Mouse (Mus musculus): ENCODE results near the gene 2200002J24Rik. TPM values are rescaled to one million over a fixed set of nuclear protein-coding genes. Genes with fewer than 3 reads are reported as not detected.

The 2200002J24Rik gene
- polyA plus RNA-seq, 1 experiment from 2014 or later = not detected

DNA sequence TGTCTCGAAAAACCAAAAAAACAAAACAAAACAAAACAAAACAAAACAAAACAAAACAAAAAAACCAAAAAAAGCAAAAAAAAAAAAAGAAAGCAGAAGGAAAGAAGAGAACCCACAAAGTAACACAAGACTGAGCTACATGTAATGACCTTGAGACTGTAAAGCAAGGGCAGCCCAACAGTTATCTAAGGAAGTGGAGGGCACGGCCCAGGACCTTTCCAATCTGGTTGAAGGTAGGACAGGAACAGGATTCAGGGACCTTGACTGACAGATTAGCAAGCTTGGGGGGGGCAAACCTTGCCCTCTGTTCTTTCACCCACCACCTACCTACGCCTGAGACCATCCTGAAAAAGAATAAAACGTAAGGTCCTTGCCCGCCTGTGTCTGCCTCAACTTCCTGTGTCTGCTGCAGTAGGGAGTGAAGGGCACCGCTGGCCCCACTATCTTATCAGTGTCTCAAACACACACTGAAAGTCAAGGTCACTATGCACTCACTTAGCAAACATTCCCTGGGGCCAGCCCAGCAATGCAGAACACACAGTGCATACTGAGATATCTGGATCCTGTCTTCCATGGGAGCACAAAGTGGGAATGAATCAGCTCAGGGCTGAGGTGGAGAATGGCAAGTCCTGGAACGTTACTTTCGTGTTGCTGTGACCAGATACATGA, 7.6 kb downstream of the 2200002J24Rik start:
- DNase-seq (ENCODE audit: low spot score) = no peak
- Histone ChIP-seq H3K4me1 (replicated peaks) (no peaks in the 10 kb centered on the region), H3K27ac (no peak overlapping the region), H3K36me3 (no peaks in the 10 kb centered on the region), H3K27me3 (ENCODE audit: insufficient read depth, poor library complexity, severe bottlenecking) (no peaks in the 10 kb centered on the region), H3K4me3 (no peak overlapping the region), H3K9me3 (0 out of 2 replicates have a peak, but pooled peaks cover 2% of the 10 kb centered on the region)
- WGBS = 76% methylated on average over 8 of the region's 8 CpGs

GRCm38 (mm10) chr7:30707441-30707840, 8.7 kb downstream of the 2200002J24Rik start:
- Histone ChIP-seq H3K9me3 (no peaks in the 10 kb centered on the region), H3K27ac (no peak overlapping the region), H3K4me3 (no peak overlapping the region), H3K36me3 (no peaks in the 10 kb centered on the region), H3K27me3 (ENCODE audit: insufficient read depth, poor library complexity, severe bottlenecking) (no peaks in the 10 kb centered on the region), H3K4me1 (replicated peaks) (no peaks in the 10 kb centered on the region)
- 91% methylated on average over 1 of the region's 1 CpGs for WGBS
- DNase-seq (ENCODE audit: low spot score) = no peak

- 84% methylated on average over 3 of the region's 3 CpGs for WGBS
- Histone ChIP-seq H3K4me3 (no peak within 1 kb of the TSS), H3K27ac (no peak within 1 kb of the TSS), H3K4me1 (replicated peaks) (peaks cover 4% of the 10 kb centered on the region), H3K9me3 (no peaks in the 10 kb centered on the region), H3K36me3 (no peaks in the 10 kb centered on the region), H3K27me3 (ENCODE audit: insufficient read depth, poor library complexity, severe bottlenecking) (peaks cover 24% of the 10 kb centered on the region)
- no peak for DNase-seq (ENCODE audit: low spot score)
These were observed 13.2 kb downstream of the 2200002J24Rik start, which contains the start of gene Atp4a for GRCm38 (mm10) chr7:30711942-30712341. TSS of gene Atp4a (plus strand) at chr7:30712209.

DNA sequence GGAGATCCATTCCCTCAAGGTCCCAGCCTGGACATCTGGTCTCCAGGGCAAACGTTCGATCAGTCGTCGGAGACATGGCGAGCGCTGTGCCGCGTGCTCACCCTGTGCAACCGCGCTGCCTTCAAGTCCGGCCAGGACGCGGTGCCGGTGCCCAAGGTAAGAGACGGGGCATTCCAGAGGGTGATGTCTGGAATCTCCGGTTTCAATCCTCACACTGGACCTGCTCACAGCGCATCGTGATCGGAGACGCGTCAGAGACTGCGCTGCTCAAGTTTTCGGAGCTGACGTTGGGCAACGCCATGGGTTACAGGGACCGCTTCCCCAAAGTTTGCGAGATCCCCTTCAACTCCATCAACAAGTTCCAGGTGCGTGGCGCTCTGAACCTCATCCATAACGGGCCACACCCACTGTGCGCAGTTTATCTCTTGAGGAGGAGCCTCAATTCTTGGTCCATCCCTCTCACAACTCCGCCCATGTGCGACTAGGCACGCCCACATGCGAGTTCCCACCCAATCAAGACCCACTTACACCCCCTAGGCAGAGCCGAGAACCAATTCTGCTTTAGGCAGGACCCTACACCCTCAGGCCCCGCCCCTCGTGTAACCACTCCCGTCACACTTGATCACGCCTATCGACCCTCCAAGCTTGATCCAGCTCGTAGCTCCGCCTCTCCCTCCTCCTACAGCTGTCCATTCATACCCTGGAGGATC, 18.4 kb downstream of the 2200002J24Rik start:
- H3K4me3 ChIP-seq = peak overlapping the region; percentile 51
- H3K27me3 ChIP-seq (ENCODE audit: insufficient read depth, poor library complexity, severe bottlenecking) = peaks cover 41% of the 10 kb centered on the region
- no peaks in the 10 kb centered on the region for H3K9me3 ChIP-seq
- H3K4me1 ChIP-seq (replicated peaks) = peaks cover 21% of the 10 kb centered on the region
- H3K36me3 ChIP-seq = no peaks in the 10 kb centered on the region
- H3K27ac ChIP-seq = 0 out of 2 replicates have a peak overlapping the region, but pooled peaks have one; percentile 25
- WGBS = 2% methylated on average over 43 of the region's 43 CpGs
- DNase-seq (ENCODE audit: low spot score) = peak; percentile 90

GRCm38 (mm10) chr7:30717716-30718046, 19.0 kb downstream of the 2200002J24Rik start:
- 11% methylated on average over 14 of the region's 14 CpGs for WGBS
- peak overlapping the region; percentile 51 for H3K4me3 ChIP-seq
- 0 out of 2 replicates have a peak overlapping the region, but pooled peaks have one; percentile 25 for H3K27ac ChIP-seq
- peaks cover 21% of the 10 kb centered on the region for H3K4me1 ChIP-seq (replicated peaks)
- H3K36me3 ChIP-seq = no peaks in the 10 kb centered on the region
- H3K27me3 ChIP-seq (ENCODE audit: insufficient read depth, poor library complexity, severe bottlenecking) = peaks cover 41% of the 10 kb centered on the region
- no peaks in the 10 kb centered on the region for H3K9me3 ChIP-seq
- no peak for DNase-seq (ENCODE audit: low spot score)

- Histone ChIP-seq H3K4me3 (no peak overlapping the region), H3K36me3 (no peaks in the 10 kb centered on the region), H3K27ac (no peak overlapping the region), H3K4me1 (replicated peaks) (peaks cover 38% of the 10 kb centered on the region), H3K27me3 (ENCODE audit: insufficient read depth, poor library complexity, severe bottlenecking) (peaks cover 40% of the 10 kb centered on the region), H3K9me3 (no peaks in the 10 kb centered on the region)
- DNase-seq (ENCODE audit: low spot score) = no peak
- WGBS = 89% methylated on average over 5 of the region's 5 CpGs
These were observed 20.9 kb downstream of the 2200002J24Rik start for GRCm38 (mm10) chr7:30719669-30720068.

DNA sequence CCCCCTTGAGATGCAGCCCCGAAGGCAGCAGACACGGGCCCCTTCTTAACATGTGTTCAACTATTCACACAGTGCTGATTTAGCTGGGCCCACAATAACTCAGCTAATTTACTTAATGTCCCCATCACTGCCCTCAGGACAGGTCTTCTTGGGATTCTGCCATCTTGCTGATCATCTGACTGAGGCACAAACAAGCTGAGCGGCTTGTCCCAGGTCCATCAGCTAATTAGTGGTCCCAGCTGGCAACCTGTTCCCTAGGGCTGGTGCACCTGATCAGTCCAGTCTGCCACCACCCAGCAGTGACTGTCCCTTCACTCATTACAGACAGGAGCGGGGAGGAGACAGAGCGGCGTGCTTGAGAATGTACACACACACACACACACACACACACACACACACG, 22.6 kb downstream of the 2200002J24Rik start:
- Histone ChIP-seq H3K36me3 (peaks cover 11% of the 10 kb centered on the region; the same call in 1 of the 2 replicates), H3K27me3 (ENCODE audit: insufficient read depth, poor library complexity, severe bottlenecking) (peaks cover 24% of the 10 kb centered on the region), H3K27ac (no peak overlapping the region), H3K4me3 (no peak overlapping the region), H3K9me3 (no peaks in the 10 kb centered on the region), H3K4me1 (replicated peaks) (peaks cover 49% of the 10 kb centered on the region)
- WGBS = 78% methylated on average over 7 of the region's 7 CpGs
- no peak for DNase-seq (ENCODE audit: low spot score)

DNA sequence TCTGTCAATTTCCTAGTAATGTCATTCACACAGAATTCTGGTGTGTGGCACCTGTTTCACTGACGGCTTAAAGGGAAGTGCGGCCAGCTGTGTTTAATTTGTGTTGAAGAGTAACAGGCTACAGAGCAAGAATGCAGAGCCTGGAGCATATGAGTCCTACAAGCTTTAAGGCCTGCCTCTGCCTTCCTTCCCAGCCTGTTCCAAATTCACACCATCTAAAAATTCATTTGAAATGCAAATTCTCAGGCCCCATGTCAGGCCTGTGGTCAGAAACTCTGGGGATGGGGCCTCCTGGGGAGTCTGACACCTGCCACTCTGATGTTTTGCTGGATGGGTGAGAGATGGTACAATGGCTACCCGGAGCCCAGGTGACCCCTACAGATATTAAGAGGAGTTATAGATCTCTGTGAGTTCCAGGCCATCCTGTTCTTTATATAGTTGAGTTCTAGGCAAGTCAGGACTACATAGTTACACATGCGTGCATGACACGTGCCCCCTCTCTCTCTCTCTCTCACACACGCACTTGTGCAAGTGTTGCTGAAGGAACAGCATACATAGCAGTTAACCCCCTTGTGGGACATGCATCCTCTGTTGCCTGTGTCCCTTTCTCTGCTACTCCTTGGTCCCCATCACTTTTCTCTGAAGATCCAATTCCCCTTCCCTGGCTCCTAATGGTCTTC, 24.7 kb downstream of the 2200002J24Rik start:
- DNase-seq (ENCODE audit: low spot score) = no peak
- H3K36me3 ChIP-seq = peaks cover 26% of the 10 kb centered on the region
- peaks cover 7% of the 10 kb centered on the region for H3K27me3 ChIP-seq (ENCODE audit: insufficient read depth, poor library complexity, severe bottlenecking)
- 77% methylated on average over 6 of the region's 6 CpGs for WGBS
- no peaks in the 10 kb centered on the region for H3K9me3 ChIP-seq
- H3K4me1 ChIP-seq (replicated peaks) = peaks cover 42% of the 10 kb centered on the region
- no peak overlapping the region for H3K4me3 ChIP-seq
- H3K27ac ChIP-seq = no peak overlapping the region

- Histone ChIP-seq H3K27me3 (ENCODE audit: insufficient read depth, poor library complexity, severe bottlenecking) (no peaks in the 10 kb centered on the region), H3K27ac (0 out of 2 replicates have a peak overlapping the region, but pooled peaks have one; percentile 90), H3K4me3 (peak overlapping the region; percentile 73), H3K9me3 (no peaks in the 10 kb centered on the region), H3K4me1 (replicated peaks) (peaks cover 51% of the 10 kb centered on the region), H3K36me3 (peaks cover 46% of the 10 kb centered on the region)
- no peak for DNase-seq (ENCODE audit: low spot score)
- WGBS = 90% methylated on average over 6 of the region's 6 CpGs
These were observed 29.5 kb downstream of the 2200002J24Rik start for GRCm38 (mm10) chr7:30728214-30728613.

- Histone ChIP-seq H3K27me3 (ENCODE audit: insufficient read depth, poor library complexity, severe bottlenecking) (no peaks in the 10 kb centered on the region), H3K36me3 (peaks cover 53% of the 10 kb centered on the region), H3K9me3 (no peaks in the 10 kb centered on the region), H3K4me1 (replicated peaks) (peaks cover 46% of the 10 kb centered on the region), H3K27ac (peak overlapping the region; percentile 90), H3K4me3 (peak overlapping the region; percentile 73)
- DNase-seq (ENCODE audit: low spot score) = no peak
- 10% methylated on average over 26 of the region's 26 CpGs for WGBS
These were observed 30.1 kb downstream of the 2200002J24Rik start for GRCm38 (mm10) chr7:30728739-30729395.

- H3K4me3 ChIP-seq = peak within 1 kb of the TSS; percentile 73
- H3K4me1 ChIP-seq (replicated peaks) = peaks cover 39% of the 10 kb centered on the region
- DNase-seq (ENCODE audit: low spot score) = peak; percentile 94
- WGBS = under 1% methylated on average over 60 of the region's 60 CpGs
- H3K9me3 ChIP-seq = no peaks in the 10 kb centered on the region
- peaks cover 60% of the 10 kb centered on the region for H3K36me3 ChIP-seq
- no peaks in the 10 kb centered on the region for H3K27me3 ChIP-seq (ENCODE audit: insufficient read depth, poor library complexity, severe bottlenecking)
- peak within 1 kb of the TSS; percentile 90 for H3K27ac ChIP-seq
These were observed 30.8 kb downstream of the 2200002J24Rik start, which contains the start of gene Tmem147 for GRCm38 (mm10) chr7:30729396-30730063. TSS of gene Tmem147 (minus strand) at chr7:30729540.

Measured in hindbrain, embryonic 10.5 days (tissue).